Mouse (Mus musculus): Measurements from ENCODE around the gene Scn4a.

DNA sequence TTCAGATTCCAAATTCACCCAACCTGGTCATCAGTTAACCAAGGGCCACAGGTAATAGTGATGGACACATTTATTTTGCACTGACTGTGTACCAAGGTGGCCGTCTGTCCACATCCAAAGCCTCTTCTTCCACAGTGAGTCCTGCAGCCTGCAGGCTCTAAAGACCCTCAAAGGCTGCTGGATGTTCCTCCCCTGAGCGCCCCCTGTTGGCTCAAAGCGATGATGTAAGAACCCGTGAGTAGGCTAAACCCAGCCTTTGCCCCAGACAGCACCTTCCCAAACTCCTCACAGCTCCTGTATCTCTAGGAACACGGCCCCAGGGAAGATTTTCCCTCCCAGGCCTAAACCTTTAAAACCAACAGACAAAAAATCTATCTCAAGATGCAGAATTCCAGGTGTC, 6.3 kb upstream of the Scn4a start:
- TF ChIP-seq CTCF (IDR thresholded peaks at IDR 0.05) (peak; percentile 30), EP300 (IDR thresholded peaks at IDR 0.05; ENCODE audit: insufficient read depth, low read depth, low read length) (no peak)
